Mouse (Mus musculus): ENCODE data around the gene Slc25a30. TPM values are rescaled to one million over a fixed set of nuclear protein-coding genes. Genes with fewer than 3 reads are reported as not detected.
A peak's percentile ranks its signal among the peaks of the same experiment; 100 is the strongest.
"Not testable (repeated sequence)": the region's sequence is repeated elsewhere in the genome, so short reads cannot be mapped to it uniquely, and the experiment has no call there.

The Slc25a30 gene
- total RNA-seq (2021), result 10 to 100 TPM in 1 of 2 experiments, 1 to 10 TPM in 1; 9.9 to 10.9 TPM
- long read RNA-seq, experiment 1, partial matches to known transcripts, result 0 of 7 reads
- long read RNA-seq, experiment 1, other reads (novel, unspliced or antisense), result 3 of 7 reads
- long read RNA-seq, experiment 2, partial matches to known transcripts, result 0 of 5 reads
- long read RNA-seq, experiment 2, other reads (novel, unspliced or antisense), result 1 of 5 reads

DNA sequence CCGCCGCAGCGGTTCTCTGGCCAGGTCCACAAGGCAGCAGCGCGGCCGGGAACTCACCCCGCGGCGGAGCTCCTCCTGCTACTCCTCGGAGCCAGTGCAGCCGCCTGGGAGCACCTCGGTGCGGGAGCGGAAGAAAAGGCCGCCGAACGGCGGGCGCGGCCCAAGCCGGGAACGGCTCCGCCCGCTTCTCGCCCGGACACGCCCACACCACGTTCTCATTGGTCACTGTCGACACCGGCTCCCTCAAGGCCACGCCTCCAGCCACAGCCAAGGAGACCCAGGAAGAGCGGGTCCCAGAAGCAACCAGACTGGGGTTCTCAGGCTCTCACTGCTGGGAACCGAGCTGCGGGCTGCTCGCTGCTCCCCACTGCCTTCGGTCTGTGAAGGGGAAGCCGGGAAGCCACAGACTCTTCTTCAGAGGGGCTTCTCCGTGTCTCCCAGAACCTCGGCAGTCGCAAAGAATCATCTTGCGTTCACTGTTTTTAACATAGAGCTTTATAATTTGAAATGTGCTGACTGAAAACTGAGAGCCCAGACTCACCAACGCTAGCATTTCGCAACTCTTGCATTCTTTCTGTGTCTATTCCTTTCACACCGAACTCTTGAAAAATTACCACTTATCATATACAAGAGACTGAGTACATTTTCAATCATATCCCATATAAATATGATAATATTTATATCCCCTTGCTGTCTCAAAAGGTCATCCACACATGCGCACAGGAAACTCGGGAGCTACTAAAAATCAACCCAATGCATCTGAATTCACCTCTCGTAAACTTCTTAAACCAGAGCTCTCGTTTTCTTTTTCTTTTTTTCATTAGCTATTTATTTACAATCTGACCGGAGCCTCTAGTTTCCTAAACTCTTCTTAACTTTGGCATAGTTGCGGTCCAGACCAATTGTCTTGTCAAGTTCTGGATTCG lies at the start of gene Slc25a30:
Gene Slc25a30, minus strand, starts transcription at position 170 of the 926 bp plus-strand sequence.
- intact Hi-C loops (cut with DNase I), result loop anchor here (2.0 kb wide), 1 partner anchor 48 kb away; no protein-coding TSS in a partner anchor
- DNase-seq (ENCODE audit: low spot score in 2 of 2), result peak; percentile 96 to 97

GRCm38 (mm10) chr14:75836579-75836978 lies 49.7 kb upstream of the Slc25a30 start:
- intact Hi-C loops (cut with DNase I), result no loop called here

DNA sequence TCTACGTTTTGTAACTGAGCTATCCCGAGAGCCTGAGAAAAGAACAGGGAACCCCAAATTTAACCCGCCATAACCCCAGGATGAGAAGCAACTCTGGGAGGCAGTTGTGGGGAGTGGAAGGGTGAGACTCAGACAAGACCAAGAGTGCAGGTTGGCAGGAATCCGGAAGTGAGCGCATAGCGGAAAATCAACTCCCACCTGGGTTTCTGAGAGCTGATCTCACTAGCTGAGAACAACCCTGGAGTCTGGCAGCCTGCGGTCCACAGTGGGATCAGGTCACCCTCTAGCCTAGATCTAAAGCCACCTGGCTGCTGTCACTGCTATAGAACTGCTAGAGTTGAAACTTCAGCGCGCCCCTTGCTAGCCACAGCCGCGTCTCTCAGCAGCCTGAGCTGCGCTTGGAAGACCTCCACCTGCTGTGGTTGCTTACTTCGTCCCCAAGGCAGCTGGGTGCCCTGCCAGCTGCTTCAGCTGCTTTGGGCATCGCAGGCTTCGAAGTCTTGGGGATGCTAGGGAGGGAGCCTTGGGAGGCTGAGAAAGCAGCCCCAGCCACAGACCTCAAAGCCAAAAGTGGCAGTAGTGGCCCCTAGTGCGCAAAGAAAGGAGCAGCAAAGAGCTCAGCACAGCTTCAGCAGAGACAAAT lies 48.0 kb upstream of the Slc25a30 start:
- intact Hi-C loops (cut with DNase I), result loop anchor here (2.0 kb wide), 1 partner anchor 48 kb away; the partner anchor contains the start of gene Slc25a30
- DNase-seq (ENCODE audit: low spot score in 2 of 2), result no peak

More at GRCm38 (mm10) chr14:75836579-75836978, 49.7 kb upstream of the Slc25a30 start:
- DNase-seq (ENCODE audit: low spot score in 2 of 2), result no peak

DNA sequence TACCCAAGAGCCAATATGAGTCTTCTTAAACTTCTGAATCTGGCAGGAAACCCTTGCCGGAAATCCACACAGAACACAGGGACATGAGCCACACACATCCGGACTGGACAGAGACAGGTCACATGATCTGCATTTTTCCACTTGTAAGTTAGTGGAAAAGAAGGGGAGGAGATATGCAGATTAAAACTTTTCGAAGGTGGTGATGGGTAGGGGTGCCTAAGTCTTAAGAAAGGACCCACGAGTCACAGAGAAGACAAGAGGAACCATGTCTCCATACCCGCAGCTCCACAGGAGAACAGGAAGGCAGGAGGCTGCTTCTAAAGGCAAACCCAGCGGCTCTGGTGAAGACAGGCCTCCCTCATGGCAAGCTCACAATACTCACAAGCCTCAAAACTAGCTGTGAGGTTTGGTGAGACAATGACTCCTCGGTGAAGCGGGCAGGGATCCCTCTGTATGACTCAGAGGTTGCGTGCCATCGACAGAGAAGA lies 47.5 kb upstream of the Slc25a30 start:
- peak; percentile 47 to 78 for DNase-seq (ENCODE audit: low spot score in 2 of 2)
- intact Hi-C loops (cut with DNase I), result loop anchor here (2.0 kb wide), 1 partner anchor 47 kb away; the partner anchor contains the start of gene Slc25a30

GRCm38 (mm10) chr14:75833546-75834250 lies 46.9 kb upstream of the Slc25a30 start:
- intact Hi-C loops (cut with DNase I), result loop anchor here (2.0 kb wide), 1 partner anchor 47 kb away; the partner anchor contains the start of gene Slc25a30
- no peak for DNase-seq (ENCODE audit: low spot score in 2 of 2)

GRCm38 (mm10) chr14:75832982-75833381 lies 46.1 kb upstream of the Slc25a30 start:
- intact Hi-C loops (cut with DNase I), result no loop called here

DNA sequence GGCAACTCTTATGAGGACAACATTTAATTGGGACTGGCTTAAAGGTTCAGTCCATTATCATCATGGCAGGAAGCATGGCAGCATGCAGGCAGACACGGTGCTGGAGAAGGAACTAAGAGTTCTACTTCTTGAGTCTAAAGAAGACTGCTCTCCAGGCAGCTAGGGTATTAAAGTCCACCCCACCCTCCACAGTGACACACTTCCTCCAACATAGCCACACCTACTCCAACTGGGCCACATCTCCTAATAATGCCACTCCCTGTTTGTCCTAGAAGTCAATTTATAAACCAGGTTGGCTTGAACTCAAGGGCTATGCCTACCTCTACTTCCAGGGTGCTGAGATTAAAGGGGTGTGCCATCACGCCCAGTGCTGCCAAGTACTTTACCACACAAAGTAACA lies 45.2 kb upstream of the Slc25a30 start:
- intact Hi-C loops (cut with DNase I), result no loop called here
- no peak for DNase-seq (ENCODE audit: low spot score in 2 of 2)

More at GRCm38 (mm10) chr14:75832982-75833381, 46.1 kb upstream of the Slc25a30 start:
- DNase-seq (ENCODE audit: low spot score in 2 of 2), result no peak

DNA sequence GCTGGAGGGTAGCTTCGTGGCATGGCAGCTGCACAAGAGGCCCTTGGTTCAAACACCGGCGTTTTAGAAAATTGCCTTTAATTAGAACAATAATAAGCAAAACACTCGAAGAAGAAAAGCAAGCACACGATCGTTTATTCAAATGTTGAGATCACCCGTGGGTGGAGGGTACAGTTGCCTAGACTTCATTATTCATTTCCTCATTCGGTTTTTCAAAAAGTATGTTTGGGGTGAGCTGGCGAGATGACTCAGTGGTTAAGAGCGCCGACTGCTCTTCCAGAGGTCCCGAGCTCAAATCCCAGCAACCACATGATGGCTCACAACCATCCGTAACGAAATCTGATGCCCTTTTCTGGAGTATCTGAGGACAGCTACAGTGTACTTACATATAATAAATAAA lies 43.0 kb upstream of the Slc25a30 start:
- DNase-seq (ENCODE audit: low spot score in 2 of 2); intact Hi-C loops (cut with DNase I): not testable (repeated sequence)

DNA sequence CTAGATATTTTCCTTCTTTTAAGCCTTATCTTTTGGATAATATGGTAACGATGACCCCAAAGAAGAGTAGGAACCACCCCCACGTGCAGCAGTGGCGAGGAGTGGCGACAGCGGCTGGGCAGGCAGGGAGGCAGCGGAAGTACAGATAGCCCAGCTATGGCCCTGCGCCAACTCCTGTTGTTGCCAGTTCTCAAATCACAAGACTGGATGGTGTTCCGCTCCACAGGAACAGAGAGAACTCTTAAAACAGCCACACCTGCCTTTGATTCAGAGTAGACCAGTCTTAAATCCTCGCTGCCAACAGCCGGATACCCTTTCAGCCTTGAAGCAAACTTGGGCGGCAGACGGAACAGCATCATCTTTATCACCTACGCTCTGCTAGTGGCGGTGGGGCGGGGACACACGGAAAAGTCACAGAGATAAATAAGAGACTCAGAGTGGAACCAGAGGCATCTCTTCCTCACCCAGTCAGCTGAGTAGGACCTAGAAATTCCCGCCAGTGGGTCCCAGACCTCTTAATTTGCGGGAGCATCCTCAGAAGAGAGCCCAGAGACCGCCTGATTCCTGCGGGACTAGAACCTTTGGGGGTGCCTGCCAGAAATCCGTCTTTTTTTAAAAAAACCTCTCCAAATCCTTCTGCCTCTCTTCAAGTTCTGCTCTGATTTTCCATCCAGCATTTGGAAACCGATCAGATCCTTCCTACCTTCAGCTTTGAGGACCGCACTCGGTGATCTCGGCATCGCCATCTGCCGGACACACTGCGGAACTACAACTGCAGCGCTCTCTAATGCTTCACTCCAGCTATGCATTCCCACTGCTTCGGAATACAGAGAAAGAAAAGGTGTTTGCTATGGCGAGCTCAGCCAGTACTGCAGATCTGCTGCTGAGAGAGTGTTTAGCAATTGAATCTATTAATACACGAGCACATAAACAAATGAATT lies 42.3 kb upstream of the Slc25a30 start:
- peak; percentile 96 to 97 for DNase-seq (ENCODE audit: low spot score in 2 of 2)
- intact Hi-C loops (cut with DNase I), result no loop called here

DNA sequence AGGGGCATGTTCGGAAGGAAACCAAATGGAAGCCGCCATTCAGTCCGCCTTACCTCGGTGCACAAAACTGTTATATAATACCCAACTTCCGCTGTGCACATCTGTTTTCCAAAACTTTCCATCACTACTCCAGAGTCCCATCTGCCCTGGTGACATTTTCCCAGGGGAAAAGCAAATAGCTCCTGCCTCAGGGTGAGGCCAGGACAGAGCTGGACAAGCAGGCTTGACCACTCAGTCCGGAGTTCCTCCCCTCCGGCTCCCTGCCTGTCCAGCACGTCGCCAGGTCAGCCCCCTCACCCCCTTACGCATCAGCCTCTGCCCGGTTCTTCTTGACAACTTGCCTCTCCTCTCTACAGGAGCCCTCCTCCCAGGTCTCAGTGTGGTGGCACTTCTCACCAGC lies 41.4 kb upstream of the Slc25a30 start:
- intact Hi-C loops (cut with DNase I), result no loop called here

GRCm38 (mm10) chr14:75826851-75827410 lies 40.1 kb upstream of the Slc25a30 start:
- intact Hi-C loops (cut with DNase I), result no loop called here
- no peak for DNase-seq (ENCODE audit: low spot score in 2 of 2)

More for the DNA sequence above, 41.4 kb upstream of the Slc25a30 start:
- DNase-seq (ENCODE audit: low spot score in 2 of 2), result no peak

GRCm38 (mm10) chr14:75820007-75820406 lies 33.2 kb upstream of the Slc25a30 start:
- intact Hi-C loops (cut with DNase I), result no loop called here
- DNase-seq (ENCODE audit: low spot score in 2 of 2), result no peak

GRCm38 (mm10) chr14:75819341-75819740 lies 32.5 kb upstream of the Slc25a30 start:
- intact Hi-C loops (cut with DNase I), result no loop called here
- DNase-seq (ENCODE audit: low spot score in 2 of 2), result no peak

DNA sequence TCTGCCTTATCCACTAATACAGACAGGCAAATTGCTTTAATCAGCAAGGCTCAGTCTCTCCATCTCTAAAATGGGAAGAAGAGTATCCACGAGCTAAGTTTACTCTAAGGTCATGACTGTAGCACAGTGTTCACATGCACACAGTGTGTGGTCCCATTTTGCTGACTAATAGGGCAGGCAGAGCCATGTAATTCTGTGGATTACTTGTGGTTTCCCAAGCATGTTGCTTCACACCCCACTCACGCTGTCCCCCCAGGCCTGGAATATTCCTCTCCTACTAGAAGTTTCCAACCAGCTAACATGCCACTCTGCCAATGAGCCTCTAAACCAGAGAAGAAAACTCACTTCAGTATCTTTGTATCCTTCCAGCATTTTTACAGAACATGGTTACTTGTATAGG lies 31.7 kb upstream of the Slc25a30 start:
- intact Hi-C loops (cut with DNase I), result no loop called here

GRCm38 (mm10) chr14:75809931-75810330 lies 23.1 kb upstream of the Slc25a30 start:
- intact Hi-C loops (cut with DNase I), result no loop called here

More for the DNA sequence above, 31.7 kb upstream of the Slc25a30 start:
- DNase-seq (ENCODE audit: low spot score in 2 of 2), result no peak

DNA sequence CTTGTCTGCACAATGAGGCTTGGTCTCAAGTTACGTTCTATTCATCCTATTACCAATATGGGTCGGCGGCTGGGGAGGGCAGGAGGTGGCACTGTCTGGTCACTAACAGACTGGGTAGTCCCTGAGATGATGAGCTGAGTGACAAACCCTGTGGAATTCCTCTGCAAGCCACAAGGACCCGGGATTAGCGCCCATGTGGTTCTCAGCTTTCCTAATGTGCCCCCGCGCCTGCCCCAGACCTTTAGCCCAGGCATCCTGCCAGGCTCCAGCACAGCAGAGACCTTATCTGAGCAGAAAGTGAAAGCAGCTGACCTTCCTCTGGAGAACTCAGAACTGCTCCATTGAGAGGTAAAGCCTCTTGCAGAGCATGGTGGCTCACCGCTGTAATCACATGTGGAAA lies 21.0 kb upstream of the Slc25a30 start:
- no peak for DNase-seq (ENCODE audit: low spot score in 2 of 2)
- intact Hi-C loops (cut with DNase I), result no loop called here

More at GRCm38 (mm10) chr14:75809931-75810330, 23.1 kb upstream of the Slc25a30 start:
- no peak for DNase-seq (ENCODE audit: low spot score in 2 of 2)

- no peak for DNase-seq (ENCODE audit: low spot score in 2 of 2)
- intact Hi-C loops (cut with DNase I), result no loop called here
Measured at GRCm38 (mm10) chr14:75797769-75798386, 11.0 kb upstream of the Slc25a30 start.

Measured in left cerebral cortex, postnatal 14 days (tissue).